Mouse (Mus musculus): ENCODE results near the gene Olfr130.

Gene Olfr130

DNA sequence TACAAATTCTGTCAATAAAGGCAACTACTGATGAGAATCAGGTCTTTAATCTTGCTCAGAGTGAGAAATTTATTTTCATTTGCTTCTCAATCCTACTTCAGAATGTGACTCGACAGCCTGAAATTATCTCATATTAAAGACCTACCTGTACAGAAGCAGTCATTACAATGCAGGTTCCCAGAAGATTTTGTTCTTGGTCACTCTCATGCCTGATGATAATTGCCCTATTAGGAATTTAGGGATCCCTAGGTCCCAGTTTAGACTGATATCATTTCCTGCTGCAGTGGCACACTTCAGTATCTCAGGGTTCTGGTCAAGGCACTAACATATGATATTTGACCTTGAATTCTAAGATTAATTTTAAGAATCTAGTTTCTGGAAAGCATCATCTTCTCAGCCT lies at the start of gene Olfr130:
Olfr130 (plus strand) TSS at position 301 of the 400 bp plus-strand sequence.
- no peak for DNase-seq

DNA sequence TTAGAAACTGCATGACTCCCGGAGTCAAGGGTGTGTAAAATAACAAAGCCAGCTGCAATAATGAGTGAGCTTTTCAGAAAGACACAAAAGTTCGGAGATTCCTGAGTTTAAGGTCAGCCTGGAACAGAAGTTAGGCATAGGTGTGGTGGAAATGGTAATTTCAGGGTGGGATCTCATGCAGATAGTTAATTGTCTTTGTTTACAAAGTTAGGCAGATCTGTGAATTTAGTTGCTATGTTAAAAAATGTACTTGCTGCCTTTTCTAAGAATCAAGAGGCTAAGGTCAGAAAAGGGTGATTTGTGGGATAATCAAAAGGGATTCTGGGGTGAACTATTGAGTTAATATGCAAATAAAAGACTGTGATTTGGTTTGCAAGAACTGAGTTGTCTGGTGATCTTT lies 47.4 kb upstream of the Olfr130 start:
- no peak for DNase-seq

DNA sequence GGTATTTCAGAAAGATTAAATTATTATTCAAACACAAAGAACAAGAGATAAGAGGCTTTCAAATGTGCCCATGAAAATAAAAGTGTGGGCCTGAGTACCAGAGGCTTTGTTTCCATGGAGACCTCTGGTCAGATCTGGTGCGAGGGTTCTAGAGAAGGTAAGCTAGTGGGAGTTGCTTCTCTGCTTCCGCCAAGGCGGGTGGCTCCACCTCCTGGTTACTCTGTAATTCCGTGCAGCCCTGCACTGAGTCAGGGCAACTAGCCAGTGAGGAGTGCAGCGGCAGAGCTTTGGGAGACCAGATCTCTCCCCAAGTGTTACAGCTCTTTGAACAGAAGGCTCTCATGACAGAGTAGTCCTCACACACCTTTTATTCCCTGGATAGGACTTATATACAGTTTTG lies 37.4 kb upstream of the Olfr130 start:
- no peak for DNase-seq

DNA sequence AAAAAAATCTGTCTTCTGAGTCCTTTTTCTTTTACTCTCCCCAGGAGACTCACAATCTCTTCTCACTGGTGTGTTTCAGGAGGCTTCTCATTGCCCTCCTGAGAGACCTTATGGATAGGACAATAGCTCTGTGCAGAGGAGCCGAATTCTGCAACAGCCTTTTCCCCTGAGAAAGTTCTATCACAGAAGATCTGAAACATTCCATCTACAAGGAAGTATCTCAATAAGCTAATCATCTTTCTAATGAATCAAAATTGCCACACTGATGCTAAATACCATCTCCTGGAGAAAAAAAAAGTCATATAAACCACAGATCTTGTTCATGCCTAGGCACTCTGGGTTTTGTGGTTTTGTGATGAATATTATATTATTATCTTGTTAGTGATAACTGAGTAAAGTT lies 3.7 kb upstream of the Olfr130 start, which contains the start of gene Olfr129:
Olfr129 (minus strand) TSS at position 101 of the 400 bp plus-strand sequence.
- DNase-seq, result no peak

DNA sequence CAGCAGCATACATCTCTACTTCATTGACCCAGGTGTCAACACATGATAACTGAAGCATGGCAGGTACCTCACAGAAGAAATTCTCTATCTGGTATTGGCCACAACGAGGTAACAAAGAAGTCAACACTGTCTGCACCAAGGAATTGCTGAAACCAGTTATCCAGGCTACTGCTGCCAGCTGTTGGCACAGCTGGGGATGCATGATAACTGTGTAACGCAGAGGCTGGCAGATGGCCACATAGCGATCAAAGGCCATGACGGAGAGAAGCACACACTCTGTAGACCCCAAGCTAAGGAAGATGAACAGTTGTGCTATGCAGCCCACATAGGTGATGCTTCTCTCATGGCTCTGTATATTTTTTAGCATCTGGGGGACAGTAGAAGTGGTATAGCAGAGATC lies 18.6 kb downstream of the Olfr130 start:
- DNase-seq, result no peak

DNA sequence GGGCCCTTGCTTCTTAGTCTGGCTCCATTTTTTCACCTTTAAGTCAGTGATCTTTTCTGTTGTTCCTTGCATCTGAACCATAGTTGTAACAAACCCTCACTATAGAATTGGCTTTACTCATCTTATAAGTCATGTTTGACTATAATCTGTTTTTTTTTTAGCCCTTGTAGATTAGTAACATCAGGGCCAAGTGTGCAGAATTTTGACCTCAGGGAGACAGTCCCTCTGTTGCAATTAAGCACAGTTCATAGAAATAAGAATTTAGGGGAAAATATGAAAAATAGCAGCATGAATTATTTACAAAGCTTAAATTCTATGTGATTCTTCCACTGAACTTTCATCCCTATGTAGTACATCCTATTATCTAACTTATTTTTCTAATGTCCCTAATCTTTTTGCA lies 24.9 kb downstream of the Olfr130 start, which contains the start of gene Olfr131:
Olfr131 (minus strand) TSS at position 101 of the 400 bp plus-strand sequence.
- DNase-seq, result no peak

Data from right cerebral cortex, adult 18-20 months (tissue).